Mouse (Mus musculus): ENCODE data around the gene Cenpt. TPM values are rescaled to one million over a fixed set of nuclear protein-coding genes. Genes with fewer than 3 reads are reported as not detected.
A peak's percentile ranks its signal among the peaks of the same experiment; 100 is the strongest.

Cenpt gene
- total RNA-seq, 2 experiments from 2014 or later, result 11.5 to 12.9 TPM

DNA sequence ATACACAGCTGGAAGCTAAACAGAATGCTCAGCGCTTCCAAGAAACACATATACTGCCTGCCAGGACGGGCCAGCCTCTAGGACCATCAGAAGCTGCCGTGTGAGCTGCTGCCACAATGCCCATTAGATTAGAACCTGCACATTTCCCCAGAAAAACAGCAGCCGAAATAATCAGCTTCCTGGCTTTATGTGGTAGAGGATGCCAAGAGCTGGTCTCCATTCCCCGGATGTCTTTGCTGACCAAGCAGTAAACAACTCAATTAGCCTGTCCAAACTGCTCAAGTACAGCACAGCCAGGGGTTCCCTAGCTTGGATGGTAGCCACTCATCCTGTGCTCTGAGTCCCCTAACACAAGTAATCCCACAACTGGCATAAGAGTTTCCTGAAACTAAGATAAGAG is 45.3 kb downstream of the Cenpt start:
- DNase-seq (ENCODE audit: low spot score in 2 of 2), result no peak

DNA sequence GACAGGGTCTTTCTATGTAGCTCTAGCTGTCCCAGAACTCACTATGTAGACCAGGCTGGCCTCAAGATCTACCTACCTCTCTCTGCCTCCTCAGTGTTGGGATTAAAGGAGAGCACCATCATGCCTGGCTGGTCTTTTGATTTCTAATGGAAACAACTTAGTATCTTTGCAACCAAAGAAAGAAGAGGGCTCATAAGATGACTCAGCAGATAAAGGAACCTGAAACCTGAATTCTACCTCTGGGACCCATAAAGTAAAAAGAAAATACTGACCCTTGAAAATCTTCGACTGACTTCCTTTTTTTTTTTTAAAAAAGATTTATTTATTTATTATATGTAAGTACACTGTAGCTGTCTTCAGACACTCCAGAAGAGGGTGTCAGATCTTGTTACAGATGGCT is 47.1 kb downstream of the Cenpt start:
- DNase-seq (ENCODE audit: low spot score in 2 of 2), result no peak

DNA sequence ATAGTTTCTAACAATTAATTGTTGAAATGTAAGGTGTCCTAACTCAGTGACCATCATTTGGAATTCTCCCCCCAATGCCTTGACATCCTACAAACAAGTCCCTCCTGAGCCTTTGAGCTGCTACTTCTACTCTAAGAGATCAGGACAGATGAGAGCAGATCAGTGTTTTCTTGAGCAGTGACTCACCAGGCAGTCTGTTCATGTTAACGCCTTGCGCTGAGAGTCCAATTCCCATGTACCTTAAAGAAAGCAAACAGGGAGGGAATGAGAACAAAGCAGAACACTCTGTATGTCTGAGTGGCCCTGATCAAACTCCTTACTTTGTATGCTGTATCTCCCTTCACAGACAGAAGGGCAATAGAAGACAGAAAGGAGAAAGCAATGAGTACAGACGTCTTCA is 47.7 kb downstream of the Cenpt start:
- no peak for DNase-seq (ENCODE audit: low spot score in 2 of 2)

DNA sequence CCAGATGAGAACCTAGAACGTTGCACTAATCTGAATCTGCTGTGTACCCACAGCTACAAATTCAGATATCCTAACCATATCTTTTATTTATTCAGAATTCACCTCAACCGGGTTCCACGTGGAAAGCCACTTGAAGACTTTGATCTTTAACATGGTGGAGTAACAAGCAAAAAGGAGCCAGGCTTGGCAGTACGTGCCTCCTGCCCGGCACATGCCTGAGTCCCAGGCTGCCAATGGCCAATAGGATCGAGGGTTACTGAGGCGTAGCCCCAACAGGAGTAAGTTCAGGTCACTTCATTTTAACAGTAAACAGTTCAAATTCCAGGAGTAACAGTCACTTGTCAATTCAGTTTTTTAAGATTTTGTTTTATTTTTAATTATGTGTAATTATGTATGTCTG is 48.3 kb downstream of the Cenpt start:
- DNase-seq (ENCODE audit: low spot score in 2 of 2), result no peak

DNA sequence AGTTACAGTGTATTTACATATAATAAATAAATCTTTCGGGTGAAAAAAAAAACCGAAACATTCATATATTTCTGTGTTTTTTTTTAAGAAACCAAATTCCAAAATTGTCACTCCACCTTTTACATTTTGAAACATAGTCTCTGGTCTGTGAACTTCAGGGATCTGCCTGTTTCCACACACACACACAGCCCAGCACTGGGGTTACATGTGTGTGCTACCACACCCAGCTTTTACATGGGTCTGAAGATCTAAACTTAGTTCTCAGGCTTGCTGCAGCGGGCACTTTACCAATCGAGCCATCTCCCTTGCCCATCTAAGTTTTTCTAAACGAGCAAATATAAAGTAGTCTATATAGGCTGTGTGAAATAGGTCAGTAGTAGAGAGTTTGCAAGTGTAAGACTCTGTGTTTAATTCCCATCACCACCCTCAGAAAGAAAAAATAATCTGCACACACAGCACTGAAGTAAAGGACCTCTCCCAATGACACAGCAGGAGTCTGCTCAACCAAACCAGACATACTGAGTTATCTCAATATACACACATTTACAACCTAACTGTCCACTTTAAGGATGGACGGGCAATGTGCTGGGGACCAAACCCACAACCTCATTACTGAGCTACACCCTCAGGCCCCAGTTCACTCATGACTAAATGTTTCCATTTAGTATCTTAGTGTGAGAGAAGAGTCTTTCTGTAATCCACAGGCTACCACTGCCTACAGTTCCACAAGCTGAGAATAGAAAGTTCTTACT is 51.7 kb downstream of the Cenpt start:
- no peak for DNase-seq (ENCODE audit: low spot score in 2 of 2)

DNA sequence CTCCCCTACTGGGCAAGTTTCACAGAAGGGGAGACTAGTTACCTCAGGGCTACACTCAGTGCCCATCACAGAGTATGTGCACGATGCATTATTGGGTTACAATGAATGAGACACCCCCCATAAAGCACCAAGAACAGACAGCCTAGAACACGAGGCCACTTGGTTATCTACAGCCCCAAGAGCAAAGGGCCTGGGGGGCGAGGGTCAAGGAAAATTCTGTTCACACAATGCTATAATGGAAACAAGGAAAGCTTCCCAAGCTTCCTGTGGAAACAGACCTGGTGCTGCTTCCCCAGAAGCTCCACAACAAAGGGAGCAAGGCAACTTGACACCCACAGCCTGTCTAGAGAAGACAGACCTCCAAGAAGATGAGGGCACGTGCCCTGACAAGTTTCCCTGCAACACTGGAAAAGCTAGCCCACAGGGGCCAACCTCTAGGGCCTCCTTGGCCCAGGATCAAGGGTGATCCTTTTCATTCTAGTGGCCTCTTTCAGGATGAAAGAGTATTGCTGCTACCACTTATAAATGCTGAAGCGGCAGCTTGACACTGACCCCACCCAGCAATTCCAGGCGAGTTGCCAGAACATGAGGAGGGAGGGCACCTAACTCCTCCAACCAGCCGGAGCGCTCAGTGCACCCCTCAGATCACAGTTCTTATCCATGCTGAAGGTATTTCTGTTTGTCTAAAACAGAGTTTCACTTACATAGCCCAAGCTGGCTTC is 53.8 kb downstream of the Cenpt start:
- peak; percentile 52 to 72 for DNase-seq (ENCODE audit: low spot score in 2 of 2)

DNA sequence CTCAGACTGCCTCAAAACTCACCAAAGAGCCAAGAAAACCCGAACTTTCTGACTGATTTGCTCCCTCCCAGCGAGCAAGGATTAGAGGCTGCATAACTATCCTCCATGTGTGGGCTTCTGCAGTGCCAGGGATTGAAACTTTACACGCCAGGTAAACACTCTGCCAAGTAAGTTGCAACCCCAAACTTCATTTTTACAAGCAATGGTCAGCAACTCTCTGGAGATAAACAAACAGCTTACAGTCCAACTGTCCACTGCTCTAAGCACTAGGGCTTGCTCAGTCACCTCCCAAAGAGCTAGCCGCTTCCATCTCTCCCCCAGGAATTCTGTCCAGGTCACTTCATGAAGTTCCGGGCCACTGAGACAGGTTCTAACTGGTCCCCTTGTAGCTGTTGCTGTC is 54.7 kb downstream of the Cenpt start:
- no peak for DNase-seq (ENCODE audit: low spot score in 2 of 2)

DNA sequence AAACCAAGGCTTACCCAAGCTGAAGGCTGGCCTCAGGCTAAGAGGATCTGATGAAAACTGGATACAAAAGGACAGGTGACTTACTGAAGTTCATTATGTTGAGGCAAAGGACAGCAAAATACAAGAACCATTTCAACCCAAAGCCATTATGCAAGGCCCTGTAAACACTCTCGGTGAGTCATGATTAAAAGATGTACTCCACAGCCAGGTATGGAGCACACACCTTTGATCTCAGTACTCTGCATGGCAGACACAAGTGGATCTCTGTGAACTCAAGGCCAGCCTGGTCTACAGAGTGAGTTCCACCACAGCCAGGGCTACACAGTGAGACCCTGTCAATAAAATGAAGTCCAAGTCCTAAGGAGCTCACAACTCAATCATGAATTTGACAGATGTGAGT is 57.3 kb downstream of the Cenpt start:
- no peak for DNase-seq (ENCODE audit: low spot score in 2 of 2)

Other genes with a start within 250 kb of the Cenpt start
- 10 to 100 TPM; 31.9 to 32.4 TPM for gene Ripor1, start 248.0 kb downstream of the Cenpt start, total RNA-seq (2021)
- 10 to 100 TPM; 57.4 to 58.4 TPM for gene Ctcf, start 216.7 kb downstream of the Cenpt start, total RNA-seq (2021)
- under 1 TPM in 1 of 2 experiments, not detected in 1; 0.59 TPM for gene Agrp, start 215.9 kb downstream of the Cenpt start, total RNA-seq (2021)
- gene Carmil2, start 167.0 kb downstream of the Cenpt start, total RNA-seq (2021), result under 1 TPM; 0.26 to 0.74 TPM
- gene Acd, start 152.2 kb downstream of the Cenpt start, total RNA-seq (2021), result 10 to 100 TPM; 23.1 to 24.0 TPM
- gene Pard6a, start 152.1 kb downstream of the Cenpt start, total RNA-seq (2021), result 1 to 10 TPM; 7.4 to 7.5 TPM
- gene 4933405L10Rik, start 145.6 kb downstream of the Cenpt start, total RNA-seq (2021), result not detected
- 1 to 10 TPM; 4.4 to 5.1 TPM for gene Enkd1, start 145.1 kb downstream of the Cenpt start, total RNA-seq (2021)
- gene Gfod2, start 94.6 kb downstream of the Cenpt start, total RNA-seq (2021), result 1 to 10 TPM; 5.2 to 6.0 TPM
- 10 to 100 TPM; 28.6 to 32.3 TPM for gene Ranbp10, start 25.9 kb downstream of the Cenpt start, total RNA-seq (2021)
- under 1 TPM; 0.74 to 0.75 TPM for gene Tsnaxip1, start 25.5 kb downstream of the Cenpt start, total RNA-seq (2021)
- gene Thap11, start 1.9 kb upstream of the Cenpt start, total RNA-seq (2021), result 10 to 100 TPM; 37.5 to 39.2 TPM
- 10 to 100 TPM; 78.1 to 89.5 TPM for gene Nutf2, start 7.3 kb upstream of the Cenpt start, total RNA-seq (2021)
- 10 to 100 TPM; 38.8 to 44.5 TPM for gene Edc4, start 27.6 kb upstream of the Cenpt start, total RNA-seq (2021)
- 1 to 10 TPM in 1 of 2 experiments, under 1 TPM in 1; 0.49 to 1.4 TPM for gene Nrn1l, start 40.3 kb upstream of the Cenpt start, total RNA-seq (2021)
- gene Pskh1, start 47.2 kb upstream of the Cenpt start, total RNA-seq (2021), result 10 to 100 TPM; 24.7 to 25.0 TPM
- gene Ctrl, start 80.6 kb upstream of the Cenpt start, total RNA-seq (2021), result under 1 TPM in 1 of 2 experiments, not detected in 1; 0.44 TPM
- gene Psmb10, start 85.2 kb upstream of the Cenpt start, total RNA-seq (2021), result 10 to 100 TPM; 26.8 to 29.8 TPM
- 1 to 10 TPM; 1.5 to 1.7 TPM for gene Lcat, start 90.1 kb upstream of the Cenpt start, total RNA-seq (2021)
- gene Slc12a4, start 112.8 kb upstream of the Cenpt start, total RNA-seq (2021), result 10 to 100 TPM; 30.7 to 40.6 TPM
- not detected for gene Dpep3, start 126.2 kb upstream of the Cenpt start, total RNA-seq (2021)
- gene Dus2, start 138.1 kb upstream of the Cenpt start, total RNA-seq (2021), result 10 to 100 TPM; 12.4 to 13.2 TPM
- gene Dpep2nb, start 152.7 kb upstream of the Cenpt start, total RNA-seq (2021), result not detected
- 10 to 100 TPM; 10.8 to 11.7 TPM for gene Ddx28, start 158.6 kb upstream of the Cenpt start, total RNA-seq (2021)
- gene Nfatc3, start 205.6 kb upstream of the Cenpt start, total RNA-seq (2021), result 10 to 100 TPM; 37.1 to 40.6 TPM